Mouse (Mus musculus): ENCODE measurements around the gene Enox1.

- TF ChIP-seq CTCF (conservative IDR thresholded peaks at IDR 0.05; ENCODE audit: insufficient read depth, insufficient read length, low read depth, low read length) (no peak), POLR2A (IDR thresholded peaks at IDR 0.05; ENCODE audit: low read depth, low read length) (no peak)
These were observed 334.1 kb downstream of the Enox1 start for GRCm38 (mm10) chr14:77490699-77491098.

All from kidney, adult 2 months (tissue).